Mouse (Mus musculus) right cerebral cortex, postnatal 14 days (tissue): ENCODE measurements around the gene Bdh1.

ENCODE experiments used
- DNase-seq: peaks from one replicate; pipeline ENCODE4 v3.0.0; 2022

Gene Bdh1

GRCm38 (mm10) chr16:31506665-31507456 lies 84.8 kb downstream of the Bdh1 start:
- no peak for DNase-seq

- no peak for DNase-seq
Measured at GRCm38 (mm10) chr16:31507457-31507755, 85.3 kb downstream of the Bdh1 start.

- no peak for DNase-seq
Measured at GRCm38 (mm10) chr16:31507794-31508526, 85.9 kb downstream of the Bdh1 start.
